Mouse (Mus musculus) ovary, adult 18-20 months (tissue): Measurements from ENCODE around the gene Gna15.
A peak's percentile ranks its signal among the peaks of the same experiment; 100 is the strongest.

Experiments
- DNase-seq: peaks from one replicate; pipeline ENCODE4 v3.0.0; 2022; ENCODE audit warnings: low spot score, mixed read lengths

Gna15 gene

GRCm38 (mm10) chr10:81523142-81523541 is 883 bp downstream of the Gna15 start:
- DNase-seq = no peak

- no peak for DNase-seq
These were observed 4.1 kb downstream of the Gna15 start for GRCm38 (mm10) chr10:81519978-81520365.

- no peak for DNase-seq
These were observed 4.6 kb downstream of the Gna15 start for GRCm38 (mm10) chr10:81519227-81519977.

GRCm38 (mm10) chr10:81518546-81518945 is 5.5 kb downstream of the Gna15 start:
- no peak for DNase-seq

- DNase-seq = no peak
These were observed 6.8 kb downstream of the Gna15 start for GRCm38 (mm10) chr10:81517227-81517626.

- no peak for DNase-seq
These were observed 10.2 kb downstream of the Gna15 start for GRCm38 (mm10) chr10:81513798-81514197.

- no peak for DNase-seq
These were observed 13.7 kb downstream of the Gna15 start for GRCm38 (mm10) chr10:81510246-81510810.

GRCm38 (mm10) chr10:81507691-81508489 is 16.1 kb downstream of the Gna15 start:
- no peak for DNase-seq

GRCm38 (mm10) chr10:81507095-81507494 is 16.9 kb downstream of the Gna15 start:
- no peak for DNase-seq

- no peak for DNase-seq
These were observed 18.9 kb downstream of the Gna15 start for GRCm38 (mm10) chr10:81505016-81505664.

GRCm38 (mm10) chr10:81502658-81503057 is 21.4 kb downstream of the Gna15 start:
- DNase-seq = peak; percentile 55

GRCm38 (mm10) chr10:81501863-81502262 is 22.2 kb downstream of the Gna15 start:
- no peak for DNase-seq

GRCm38 (mm10) chr10:81500032-81500431 is 24.0 kb downstream of the Gna15 start, which contains the start of gene S1pr4:
S1pr4 (minus strand) TSS chr10:81500132.
- no peak for DNase-seq

- DNase-seq = no peak
These were observed 24.6 kb downstream of the Gna15 start for GRCm38 (mm10) chr10:81499250-81499901.

- DNase-seq = no peak
These were observed 25.4 kb downstream of the Gna15 start for GRCm38 (mm10) chr10:81498316-81499249.

GRCm38 (mm10) chr10:81497401-81498270 is 26.4 kb downstream of the Gna15 start:
- no peak for DNase-seq

- DNase-seq = no peak
These were observed 27.1 kb downstream of the Gna15 start for GRCm38 (mm10) chr10:81496969-81497368.

GRCm38 (mm10) chr10:81496264-81496901 is 27.6 kb downstream of the Gna15 start, which contains the start of gene Ncln:
Ncln (minus strand) TSS chr10:81496392.
- peak; percentile 96 for DNase-seq

- DNase-seq = no peak
These were observed 28.3 kb downstream of the Gna15 start for GRCm38 (mm10) chr10:81495616-81496263.
